8 mouse cellular contexts compared by ENCODE assay signal in genomic region chr8:71381421-71381970, GRCm38 (mm10). TPM values are rescaled to one million over a fixed set of nuclear protein-coding genes. Genes with fewer than 3 reads are reported as not detected.
DNase-seq lines count a peak whose midpoint lies in the region; ATAC-seq and TF ChIP-seq lines count a peak whose summit lies in the region.

Nr2f6 (minus strand) TSS chr8:71381960.

- no peaks in the 10 kb centered on the region for H3K9me3 ChIP-seq in MEL (replicated peaks; ENCODE audit: insufficient read depth, low read length)
- no peaks in the 10 kb centered on the region for H3K9me3 ChIP-seq in hindbrain, embryonic 14.5 days (ENCODE audit: control insufficient read depth, low read length)

- no peaks in the 10 kb centered on the region; a peak in 1 of 4 replicates for H3K36me3 ChIP-seq in MEL (ENCODE audit: control insufficient read depth in 1 of 2, insufficient read depth in 2 of 2, low read length in 2 of 2)
- H3K36me3 ChIP-seq in hindbrain, embryonic 14.5 days (replicated peaks; ENCODE audit: control insufficient read depth, insufficient read depth): no peaks in the 10 kb centered on the region

- peak; percentile 61 for DNase-seq in MEL (ENCODE audit: low read depth, low spot score)
- peak; percentile 75 for DNase-seq in brain, embryonic 14.5 days (ENCODE audit: low read depth)
- DNase-seq in gastrocnemius, adult 18-20 months (ENCODE audit: low spot score): peak; percentile 52
- DNase-seq in hindbrain, embryonic 14.5 days (ENCODE audit: low spot score): peak; percentile 64
- DNase-seq in left cerebral cortex, adult 8-10 months (ENCODE audit: low spot score in 2 of 2): no peak
- DNase-seq in lung, postnatal 4 days: peak; percentile 87 to 91
- DNase-seq in right cerebral cortex, postnatal 25 days: peak; percentile 61

- ATAC-seq in hindbrain, embryonic 14.5 days (ENCODE audit: low FRiP score): peak; percentile 62
- no peak for ATAC-seq in megakaryocyte-erythroid progenitor cell, adult 5-6 weeks (replicated peaks; ENCODE audit: low FRiP score, low TSS enrichment, poor library complexity, severe bottlenecking)

- peak within 1 kb of the TSS; percentile 40 for H3K27ac ChIP-seq in MEL (ENCODE audit: control insufficient read depth, low read depth, low read length)
- peak within 1 kb of the TSS; percentile 88 for H3K27ac ChIP-seq in hindbrain, embryonic 14.5 days

- peak within 1 kb of the TSS; percentile 95 for H3K9ac ChIP-seq in MEL (ENCODE audit: control insufficient read depth, low read depth, low read length, poor library complexity, severe bottlenecking)
- peak within 1 kb of the TSS; percentile 83 for H3K9ac ChIP-seq in hindbrain, embryonic 14.5 days

- H3K4me2 ChIP-seq in hindbrain, embryonic 14.5 days (replicated peaks): peak within 1 kb of the TSS; percentile 100

- H3K79me2 ChIP-seq in MEL (ENCODE audit: control insufficient read depth, insufficient read depth, low read length, poor library complexity): peaks cover 10% of the 10 kb centered on the region

- no peak for TF ChIP-seq RAD21 in MEL (IDR thresholded peaks at IDR 0.05; ENCODE audit: low read depth, low read length)

- TF ChIP-seq EP300 in MEL (IDR thresholded peaks at IDR 0.05; ENCODE audit: low read depth in 1 of 2, low read length in 2 of 2): no peak

- no peak for TF ChIP-seq CTCF in MEL (IDR thresholded peaks at IDR 0.05 in 2 of 3, conservative IDR thresholded peaks at IDR 0.05 in 1 of 3; ENCODE audit: control insufficient read depth in 1 of 3, insufficient read depth in 1 of 3, low read depth in 2 of 3, low read length in 3 of 3, poor library complexity in 1 of 3, severe bottlenecking in 1 of 3)
- no peak for TF ChIP-seq CTCF in brain, embryonic 14.5 days (IDR thresholded peaks at IDR 0.05; ENCODE audit: borderline replicate concordance, extremely low read depth, insufficient read depth, insufficient read length)

- peaks cover 0 to 8% of the 10 kb centered on the region in 2 experiments; a peak in 2 of 4 replicates for H3K4me1 ChIP-seq in MEL (ENCODE audit: control insufficient read depth in 1 of 2, insufficient read depth in 2 of 2, low read length in 2 of 2)
- peaks cover 34% of the 10 kb centered on the region for H3K4me1 ChIP-seq in hindbrain, embryonic 14.5 days (replicated peaks; ENCODE audit: control insufficient read depth, insufficient read depth, low read length)

- peak in 1 of 2 experiments; percentile 25; a peak in 1 of 4 replicates for TF ChIP-seq POLR2A in MEL (IDR thresholded peaks at IDR 0.05; ENCODE audit: control insufficient read depth in 1 of 2, insufficient read depth in 1 of 2, low read depth in 1 of 2, low read length in 2 of 2, poor library complexity in 1 of 2)
- TF ChIP-seq POLR2A in brain, embryonic 14.5 days (IDR thresholded peaks at IDR 0.05; ENCODE audit: borderline replicate concordance, extremely low read depth, insufficient read depth, insufficient read length, poor library complexity, severe bottlenecking): 0 out of 2 replicates have a peak, but pooled peaks have one; percentile 13

- H3K27me3 ChIP-seq in MEL (ENCODE audit: control insufficient read depth in 1 of 2, insufficient read depth in 2 of 2, low read length in 2 of 2): no peaks in the 10 kb centered on the region
- H3K27me3 ChIP-seq in hindbrain, embryonic 14.5 days (ENCODE audit: control insufficient read depth, insufficient read depth, low read length): no peaks in the 10 kb centered on the region

- under 1% methylated on average over 30 of the region's 89 CpGs for WGBS in hindbrain, embryonic 14.5 days

- H3K4me3 ChIP-seq in MEL (ENCODE audit: control insufficient read depth in 1 of 2, insufficient read depth in 1 of 2, low read depth in 2 of 2, low read length in 2 of 2): peak within 1 kb of the TSS; percentile 84 to 91
- H3K4me3 ChIP-seq in hindbrain, embryonic 14.5 days (replicated peaks; ENCODE audit: low read length): peak within 1 kb of the TSS; percentile 78

TF ChIP-seq in MEL, 35 proteins besides CTCF, POLR2A, EP300 and RAD21:
- TF ChIP-seq MXI1 (IDR thresholded peaks at IDR 0.05; ENCODE audit: low read depth, low read length): peak; percentile 24; the same call in 1 of the 2 replicates
- no peak for TF ChIP-seq RCOR1 (IDR thresholded peaks at IDR 0.05; ENCODE audit: low read depth, low read length)
- no peak for TF ChIP-seq GABPA (IDR thresholded peaks at IDR 0.05; ENCODE audit: low read depth, low read length)
- no peak for TF ChIP-seq ZC3H11A (IDR thresholded peaks at IDR 0.05; ENCODE audit: low read depth, low read length)
- no peak for TF ChIP-seq POLR2AphosphoS2 (IDR thresholded peaks at IDR 0.05; ENCODE audit: low read length)
- TF ChIP-seq NRF1 (IDR thresholded peaks at IDR 0.05; ENCODE audit: insufficient read depth, low read depth, low read length, poor library complexity, severe bottlenecking): no peak
- TF ChIP-seq ETS1 (IDR thresholded peaks at IDR 0.05; ENCODE audit: low read depth, low read length): no peak
- peak; percentile 97 for TF ChIP-seq UBTF (IDR thresholded peaks at IDR 0.05; ENCODE audit: borderline replicate concordance, insufficient read depth, low read depth, low read length)
- TF ChIP-seq E2F4 (IDR thresholded peaks at IDR 0.05; ENCODE audit: borderline replicate concordance, low read depth, low read length): no peak; the same call in 1 of the 2 replicates
- no peak for TF ChIP-seq TCF12 (IDR thresholded peaks at IDR 0.05; ENCODE audit: low read depth, low read length)
- TF ChIP-seq SIN3A (IDR thresholded peaks at IDR 0.05; ENCODE audit: low read length): peak; percentile 46; the same call in 1 of the 2 replicates
- TF ChIP-seq JUND (IDR thresholded peaks at IDR 0.05; ENCODE audit: low read depth, low read length): no peak
- no peak for TF ChIP-seq TAL1 (IDR thresholded peaks at IDR 0.05; ENCODE audit: low read length)
- no peak for TF ChIP-seq ZKSCAN1 (IDR thresholded peaks at IDR 0.05; ENCODE audit: low read depth, low read length)
- TF ChIP-seq ELF1 (IDR thresholded peaks at IDR 0.05; ENCODE audit: low read depth, low read length): no peak
- no peak for TF ChIP-seq ZNF384 (IDR thresholded peaks at IDR 0.05; ENCODE audit: low read depth, low read length)
- TF ChIP-seq SMC3 (IDR thresholded peaks at IDR 0.05; ENCODE audit: low read depth, low read length): no peak

RNA-seq across cellular contexts. Expression of gene Nr2f6, which starts in this region (rescaled TPM):
- total RNA-seq in MEL (2012; rRNA removed): 29.6 and 30.5 TPM in 2 replicates
- 10 to 100 TPM in 1 of 2 experiments, not detected in 1; 48.3 TPM for polyA plus RNA-seq in MEL (2012; ENCODE audit: insufficient read depth in 1 of 2, insufficient read length in 2 of 2, low read depth in 1 of 2, low replicate concordance in 2 of 2, missing spikeins in 1 of 2)
- polyA plus RNA-seq in brain, embryonic 14.5 days (2012; rRNA removed): 59.4 and 61.5 TPM in 2 replicates
- 10 to 100 TPM; 20.8 to 22.4 TPM for total RNA-seq in gastrocnemius, adult 18-20 months (2021)
- 35.9 and 37.5 TPM in 2 replicates for polyA plus RNA-seq in hindbrain, embryonic 14.5 days (2014; fragmentation: Nextera tagmentation; extraction: Ambion mirVana)
- 10 to 100 TPM; 32.5 to 39.6 (median 36.7) TPM for total RNA-seq in left cerebral cortex, adult 8-10 months (2022)
- 1.4 and 3.2 TPM in 2 replicates for total RNA-seq in megakaryocyte-erythroid progenitor cell, adult 5-6 weeks (2014; fragmentation: Nextera tagmentation)
- total RNA-seq in megakaryocyte-erythroid progenitor cell, adult 5-6 weeks (2017): 1.7 TPM in 1 of 2 replicates, not detected in the other

Comparison
In these comparisons a context has a peak if more than half of its experiments do, and no peak if none do; other contexts are left out.
1. DNase-seq: peak in MEL (single experiment), brain, embryonic 14.5 days (single experiment), gastrocnemius, adult 18-20 months (single experiment), hindbrain, embryonic 14.5 days (single experiment), lung, postnatal 4 days (2 of 2) and right cerebral cortex, postnatal 25 days (single experiment); none in left cerebral cortex, adult 8-10 months (0 of 2).